Mouse (Mus musculus) left cerebral cortex, postnatal 10 days (tissue): ENCODE results near the gene Cap1. TPM values are rescaled to one million over a fixed set of nuclear protein-coding genes. Genes with fewer than 3 reads are reported as not detected.

Experiments
- total RNA-seq, 2 experiments: library from RNA; stranded (reverse); gene quantifications; 2 replicates each; pipeline ENCODE4 v1.2.3; 2021

Cap1 gene
- total RNA-seq, 2 experiments from 2014 or later = 203 to 204 TPM

Other genes starting within 250 kb of the Cap1 start
- gene 9530002B09Rik, start 196.8 kb downstream of the Cap1 start, total RNA-seq = not detected
- gene Ppt1, start 49.8 kb downstream of the Cap1 start, total RNA-seq = 10 to 100 TPM; 74.2 to 77.4 TPM
- 10 to 100 TPM; 47.0 to 58.6 TPM for gene Mfsd2a, start 75.1 kb upstream of the Cap1 start, total RNA-seq
- 10 to 100 TPM; 35.0 to 39.2 TPM for gene Mycl, start 109.6 kb upstream of the Cap1 start, total RNA-seq
- 10 to 100 TPM; 21.4 to 26.6 TPM for gene Trit1, start 130.5 kb upstream of the Cap1 start, total RNA-seq
- under 1 TPM; 0.26 to 0.54 TPM for gene Bmp8b, start 219.1 kb upstream of the Cap1 start, total RNA-seq
- under 1 TPM in 1 of 2 experiments, not detected in 1; 0.53 TPM for gene Oxct2b, start 230.2 kb upstream of the Cap1 start, total RNA-seq